Mouse (Mus musculus) lung, adult 2 months (tissue): ENCODE measurements around the gene Jak2.

Source experiments
- CTCF ChIP-seq: fragments of 200-500 bp; IDR thresholded peaks from 2 replicates; pipeline ENCODE4 v1.5.1; 2011; ENCODE audit warnings: mild to moderate bottlenecking, low read length, control low read depth; ENCODE audit not compliant: insufficient read depth
- POLR2A ChIP-seq: fragments of 200-500 bp; IDR thresholded peaks from 2 replicates; pipeline ENCODE4 v1.6.1; 2011; ENCODE audit warnings: low read depth, mild to moderate bottlenecking, control low read depth, low read length, borderline replicate concordance; ENCODE audit errors: extremely low read depth

- TF ChIP-seq POLR2A (no peak), CTCF (no peak)
These were observed 24.6 kb upstream of the Jak2 start for GRCm38 (mm10) chr19:29226996-29227395.
